Mouse (Mus musculus) bone marrow, adult 2 months (tissue): ENCODE results near the gene Adam29.

Source experiments
- CTCF ChIP-seq: fragments of 200-500 bp; IDR thresholded peaks from 2 replicates; pipeline ENCODE4 v1.5.1; 2011; ENCODE audit warnings: low read length, control low read depth; ENCODE audit not compliant: control insufficient read depth, insufficient read depth
- POLR2A ChIP-seq: fragments of 200-500 bp; IDR thresholded peaks from 2 replicates; pipeline ENCODE4 v1.6.1; 2011; ENCODE audit warnings: low read depth, mild to moderate bottlenecking, control low read depth, low read length, borderline replicate concordance; ENCODE audit not compliant: control insufficient read depth

GRCm38 (mm10) chr8:55906848-55907247 lies at the start of gene Adam29:
- no peak for TF ChIP-seq POLR2A
- TF ChIP-seq CTCF, result no peak
